ENCODE assay signal across 8 mouse cellular contexts in genomic region chr8:104591133-104591834, GRCm38 (mm10). TPM values are rescaled to one million over a fixed set of nuclear protein-coding genes. Genes with fewer than 3 reads are reported as not detected.
A peak's percentile ranks its signal among the peaks of the same experiment; 100 is the strongest.
DNase-seq lines count a peak whose midpoint lies in the region; ATAC-seq and TF ChIP-seq lines count a peak whose summit lies in the region.

Gene Pdp2, plus strand, starts transcription at chr8:104591451.

- no peaks in the 10 kb centered on the region for H3K9me3 ChIP-seq in heart, embryonic 12.5 days (replicated peaks)
- no peaks in the 10 kb centered on the region for H3K9me3 ChIP-seq in kidney, postnatal 0 days (replicated peaks; ENCODE audit: low read length)
- no peaks in the 10 kb centered on the region for H3K9me3 ChIP-seq in liver, embryonic 11.5 days (ENCODE audit: control insufficient read depth, low read length)
- no peaks in the 10 kb centered on the region for H3K9me3 ChIP-seq in stomach, embryonic 14.5 days (ENCODE audit: control insufficient read depth, low read depth, low read length)

- H3K4me2 ChIP-seq in heart, embryonic 12.5 days = peak within 1 kb of the TSS; percentile 88
- peak within 1 kb of the TSS; percentile 65 for H3K4me2 ChIP-seq in kidney, postnatal 0 days (ENCODE audit: low read length)
- peak within 1 kb of the TSS; percentile 81 for H3K4me2 ChIP-seq in liver, embryonic 11.5 days
- H3K4me2 ChIP-seq in stomach, embryonic 14.5 days (replicated peaks; ENCODE audit: low read depth, low read length) = peak within 1 kb of the TSS; percentile 84

- peaks cover 14% of the 10 kb centered on the region for H3K4me1 ChIP-seq in heart, embryonic 12.5 days (replicated peaks)
- no peaks in the 10 kb centered on the region; the same call in none of the 2 replicates for H3K4me1 ChIP-seq in kidney, postnatal 0 days (replicated peaks; ENCODE audit: insufficient read depth, low read length)
- H3K4me1 ChIP-seq in liver, embryonic 11.5 days (replicated peaks; ENCODE audit: control insufficient read depth, insufficient read depth, low read length) = peaks cover 11% of the 10 kb centered on the region
- peaks cover 9% of the 10 kb centered on the region; the same call in 1 of the 2 replicates for H3K4me1 ChIP-seq in stomach, embryonic 14.5 days (ENCODE audit: control insufficient read depth, insufficient read depth, low read length)

- ATAC-seq in erythroid progenitor cell, adult 5-6 weeks (replicated peaks; ENCODE audit: low FRiP score, poor library complexity, severe bottlenecking) = peak; percentile 93
- peak; percentile 100 for ATAC-seq in heart, embryonic 12.5 days (ENCODE audit: insufficient number of reproducible peaks, low FRiP score)
- peak; percentile 96 for ATAC-seq in kidney, postnatal 0 days (replicated peaks; ENCODE audit: low FRiP score, low read depth)
- peak; percentile 99 for ATAC-seq in liver, embryonic 11.5 days (replicated peaks; ENCODE audit: low FRiP score)
- ATAC-seq in stomach, embryonic 14.5 days (ENCODE audit: insufficient number of reproducible peaks, insufficient read depth, low FRiP score, low read depth) = peak; percentile 97

- peaks cover 26% of the 10 kb centered on the region for H3K36me3 ChIP-seq in heart, embryonic 12.5 days
- peaks cover 17% of the 10 kb centered on the region for H3K36me3 ChIP-seq in kidney, postnatal 0 days (ENCODE audit: insufficient read depth, low read length)
- H3K36me3 ChIP-seq in liver, embryonic 11.5 days (ENCODE audit: control insufficient read depth, insufficient read depth, low read length) = peaks cover 12% of the 10 kb centered on the region
- peaks cover 23% of the 10 kb centered on the region for H3K36me3 ChIP-seq in stomach, embryonic 14.5 days (ENCODE audit: control insufficient read depth, insufficient read depth, low read length)

- peak within 1 kb of the TSS; percentile 75 for H3K9ac ChIP-seq in heart, embryonic 12.5 days
- peak within 1 kb of the TSS; percentile 62 for H3K9ac ChIP-seq in kidney, postnatal 0 days (ENCODE audit: low read depth, low read length)
- H3K9ac ChIP-seq in liver, embryonic 11.5 days (ENCODE audit: low read depth, low read length) = peak within 1 kb of the TSS; percentile 60
- peak within 1 kb of the TSS; percentile 42 for H3K9ac ChIP-seq in stomach, embryonic 14.5 days (replicated peaks; ENCODE audit: low read depth, low read length)

- DNase-seq in CD4-positive helper T cell, adult 2 months (ENCODE audit: low read depth, low spot score) = peak; percentile 94
- peak; percentile 91 for DNase-seq in brain, embryonic 18.5 days (ENCODE audit: low read depth, low spot score)
- DNase-seq in kidney, postnatal 0 days (ENCODE audit: low spot score) = peak; percentile 95
- DNase-seq in liver, embryonic 11.5 days (ENCODE audit: low spot score) = peak; percentile 86
- peak; percentile 93 for DNase-seq in naive thymus-derived CD4-positive, alpha-beta T cell, adult 2 months (ENCODE audit: low read depth)

- no peak for TF ChIP-seq CTCF in kidney, postnatal 0 days (IDR thresholded peaks at IDR 0.05; ENCODE audit: low read depth)

- WGBS in heart, embryonic 12.5 days = under 1% methylated on average over 44 of the region's 44 CpGs
- WGBS in kidney, postnatal 0 days = under 1% methylated on average over 44 of the region's 44 CpGs
- WGBS in liver, embryonic 11.5 days = under 1% methylated on average over 42 of the region's 44 CpGs
- under 1% methylated on average over 44 of the region's 44 CpGs for WGBS in stomach, embryonic 14.5 days

- peak within 1 kb of the TSS; percentile 74 for H3K27ac ChIP-seq in heart, embryonic 12.5 days (ENCODE audit: poor library complexity, severe bottlenecking)
- H3K27ac ChIP-seq in kidney, postnatal 0 days = peak within 1 kb of the TSS; percentile 80
- peak within 1 kb of the TSS; percentile 36; the same call in 1 of the 2 replicates for H3K27ac ChIP-seq in liver, embryonic 11.5 days (ENCODE audit: low read depth, low read length)
- H3K27ac ChIP-seq in stomach, embryonic 14.5 days (ENCODE audit: low read length) = peak within 1 kb of the TSS; percentile 82

- H3K27me3 ChIP-seq in heart, embryonic 12.5 days (replicated peaks) = no peaks in the 10 kb centered on the region
- H3K27me3 ChIP-seq in kidney, postnatal 0 days (ENCODE audit: insufficient read depth, low read length) = no peaks in the 10 kb centered on the region
- no peaks in the 10 kb centered on the region for H3K27me3 ChIP-seq in liver, embryonic 11.5 days (replicated peaks; ENCODE audit: control insufficient read depth, insufficient read depth, low read length)
- no peaks in the 10 kb centered on the region for H3K27me3 ChIP-seq in stomach, embryonic 14.5 days (ENCODE audit: control insufficient read depth, insufficient read depth, low read length)

- peak within 1 kb of the TSS; percentile 81 for H3K4me3 ChIP-seq in heart, embryonic 12.5 days
- peak within 1 kb of the TSS; percentile 64 for H3K4me3 ChIP-seq in kidney, postnatal 0 days (replicated peaks; ENCODE audit: low read depth, low read length)
- peak within 1 kb of the TSS; percentile 56 for H3K4me3 ChIP-seq in liver, embryonic 11.5 days (ENCODE audit: low read depth, low read length)
- H3K4me3 ChIP-seq in stomach, embryonic 14.5 days (ENCODE audit: low read depth, low read length) = peak within 1 kb of the TSS; percentile 77

RNA-seq across cellular contexts. Expression of gene Pdp2, which starts in this region (rescaled TPM):
- 0.36 and 2.1 TPM in 2 replicates for total RNA-seq in erythroid progenitor cell, adult 5-6 weeks (2015; ENCODE audit: low replicate concordance)
- total RNA-seq in erythroid progenitor cell, adult 5-6 weeks (2017; ENCODE audit: low replicate concordance) = 1.2 and 1.7 TPM in 2 replicates
- 8.6 and 9.0 TPM in 2 replicates for polyA plus RNA-seq in heart, embryonic 12.5 days (2016; fragmentation: Nextera tagmentation; extraction: Ambion mirVana)
- 12.6 and 14.5 TPM in 2 replicates for polyA plus RNA-seq in kidney, postnatal 0 days (2015; fragmentation: Nextera tagmentation; extraction: Ambion mirVana)
- polyA plus RNA-seq in liver, embryonic 11.5 days (2014; fragmentation: Nextera tagmentation; extraction: Ambion mirVana) = 10.6 and 11.1 TPM in 2 replicates
- 13.7 and 14.3 TPM in 2 replicates for polyA plus RNA-seq in stomach, embryonic 14.5 days (2014; fragmentation: Nextera tagmentation; extraction: Ambion mirVana)

Comparison
In these comparisons a context has a peak if more than half of its experiments do, and no peak if none do; other contexts are left out.
1. Peak in every context shown above with its lines: DNase-seq, ATAC-seq, H3K4me3 ChIP-seq and H3K27ac ChIP-seq.